Mouse (Mus musculus) CH12.LX (cell line): Measurements from ENCODE around the gene Rab37.

ENCODE experiments used
- CTCF ChIP-seq, 2 experiments: IDR thresholded peaks in 1 of 2; conservative IDR thresholded peaks in 1 of 2; 2 replicates each; pipeline ENCODE4 v1.5.1; 2011 to 2012; ENCODE audit warnings: low read depth in 2 of 2, low read length in 2 of 2, improper control_type of control experiment in 1 of 2, inconsistent platforms in 1 of 2, mild to moderate bottlenecking in 1 of 2, moderate library complexity in 1 of 2
- ETS1 ChIP-seq: conservative IDR thresholded peaks from 2 replicates; pipeline ENCODE4 v1.6.1; 2012; ENCODE audit warnings: low read depth, mild to moderate bottlenecking, inconsistent platforms, low read length, improper control_type of control experiment, moderate library complexity
- MYC ChIP-seq: IDR thresholded peaks from 2 replicates; pipeline ENCODE4 v1.6.1; 2011; ENCODE audit warnings: low read depth, mild to moderate bottlenecking, improper control_type of control experiment, low read length
- POLR2A ChIP-seq: IDR thresholded peaks from 2 replicates; pipeline ENCODE4 v1.6.1; 2011; ENCODE audit warnings: low read depth, mild to moderate bottlenecking, improper control_type of control experiment, low read length
- SIN3A ChIP-seq: IDR thresholded peaks from 2 replicates; pipeline ENCODE4 v1.6.1; 2012; ENCODE audit warnings: low read length, improper control_type of control experiment, inconsistent platforms
- SMC3 ChIP-seq: IDR thresholded peaks from 2 replicates; pipeline ENCODE4 v1.6.1; 2011; ENCODE audit warnings: low read depth, low read length, improper control_type of control experiment
- TBP ChIP-seq: conservative IDR thresholded peaks from 2 replicates; pipeline ENCODE4 v1.6.1; 2011; ENCODE audit warnings: low read depth, low read length, improper control_type of control experiment
- TCF12 ChIP-seq: IDR thresholded peaks from 2 replicates; pipeline ENCODE4 v1.6.1; 2014; ENCODE audit warnings: low read depth, mild to moderate bottlenecking, inconsistent platforms, low read length, improper control_type of control experiment
- ZNF384 ChIP-seq: IDR thresholded peaks from 2 replicates; pipeline ENCODE4 v1.6.1; 2012; ENCODE audit warnings: low read depth, low read length, improper control_type of control experiment, inconsistent platforms

GRCm38 (mm10) chr11:115164976-115165374, 73.7 kb downstream of the Rab37 start:
- TF ChIP-seq CTCF (conservative IDR thresholded peaks at IDR 0.05 in 1 of 2, IDR thresholded peaks at IDR 0.05 in 1 of 2; ENCODE audit: low read depth in 2 of 2, low read length in 2 of 2): no peak
- TF ChIP-seq POLR2A: no peak
- no peak for TF ChIP-seq MYC
- TF ChIP-seq SIN3A: no peak; the same call in 1 of the 2 replicates
- TF ChIP-seq TBP: no peak
- TF ChIP-seq TCF12: no peak
- no peak for TF ChIP-seq ETS1
- TF ChIP-seq ZNF384: no peak
- TF ChIP-seq SMC3: no peak
